Mouse (Mus musculus) olfactory bulb, adult 2 months (tissue): ENCODE measurements at regions not wholly inside any gene's neighbourhood (a gene's known extent, or its start where the extent isn't known, plus 50 kb on each side); places are given as distances from the start of the nearest gene placed in this dataset.

Source experiments
- H3K27ac ChIP-seq: fragments of 200-500 bp; 2 replicates; pipeline ENCODE4 v1.5.1; 2012; ENCODE audit warnings: low read depth, low read length; ENCODE audit not compliant: insufficient read depth
- H3K4me1 ChIP-seq: fragments of 200-500 bp; 2 replicates; pipeline ENCODE4 v1.6.1; 2012; ENCODE audit warnings: low read length; ENCODE audit not compliant: control insufficient read depth, insufficient read depth
- H3K4me3 ChIP-seq: fragments of 200-500 bp; 2 replicates; pipeline ENCODE4 v1.5.1; 2012; ENCODE audit warnings: mild to moderate bottlenecking, low read depth, low read length, moderate library complexity; ENCODE audit not compliant: insufficient read depth
- CTCF ChIP-seq: fragments of 200-500 bp; IDR thresholded peaks from 2 replicates; pipeline ENCODE4 v1.5.1; 2012; ENCODE audit warnings: low read depth, mild to moderate bottlenecking, low read length, moderate library complexity; ENCODE audit not compliant: insufficient read depth
- POLR2A ChIP-seq: fragments of 200-500 bp; IDR thresholded peaks from 2 replicates; pipeline ENCODE4 v1.6.1; 2012; ENCODE audit warnings: mild to moderate bottlenecking, low read depth, low read length, moderate library complexity; ENCODE audit not compliant: insufficient read depth
- WGBS: fragments of 180-500 bp; shearing (Covaris S2); methylation state at CpG from one replicate; pipeline ENCODE4 v1.1.7; 2018; 5-methylcytosine and 5-hydroxymethylcytosine counted together

DNA sequence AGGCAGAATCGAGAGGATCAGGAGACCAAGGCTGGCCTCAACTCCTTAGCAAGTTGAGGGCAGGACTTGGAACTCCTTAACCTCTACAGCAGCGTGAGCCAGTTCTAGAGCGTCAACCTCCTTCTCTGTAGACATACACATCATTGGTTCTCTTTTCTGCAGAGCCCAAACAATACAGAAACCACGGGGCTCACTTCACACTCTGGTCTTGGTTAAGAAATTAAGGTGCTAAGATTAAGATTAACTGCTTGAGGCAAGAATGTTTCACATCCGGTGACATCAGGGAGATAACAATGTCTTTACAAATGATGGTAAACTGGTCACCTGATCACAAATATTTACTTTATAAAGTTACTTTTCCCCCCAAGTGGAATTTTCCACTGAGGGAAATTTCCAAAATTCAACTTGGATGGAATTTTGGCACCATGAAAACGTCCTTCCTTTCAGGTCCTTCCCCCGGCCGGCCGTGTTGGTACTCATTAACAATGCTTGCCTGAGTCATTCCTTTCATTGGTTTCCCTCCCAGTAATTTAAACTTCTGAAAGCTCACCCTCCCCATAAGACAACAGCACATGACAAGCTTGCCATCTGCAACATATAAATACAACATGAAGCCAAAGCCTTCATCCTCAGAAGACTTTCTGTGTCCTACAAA is 77.3 kb upstream of the Kdm7a start:
- 60% methylated on average over 9 of the region's 9 CpGs for WGBS
- Histone ChIP-seq H3K4me3 (no peak overlapping the region), H3K27ac (no peak overlapping the region), H3K4me1 (0 out of 2 replicates have a peak, but pooled peaks cover 2% of the 10 kb centered on the region)
- TF ChIP-seq CTCF (no peak), POLR2A (no peak)

- no peak overlapping the region for H3K4me3 ChIP-seq
- H3K4me1 ChIP-seq: no peaks in the 10 kb centered on the region
- WGBS: 80% methylated on average over 6 of the region's 6 CpGs
- no peak for TF ChIP-seq CTCF
- no peak for TF ChIP-seq POLR2A
- no peak overlapping the region for H3K27ac ChIP-seq
These were observed 71.7 kb upstream of the Kdm7a start for GRCm38 (mm10) chr6:39278317-39278716.

DNA sequence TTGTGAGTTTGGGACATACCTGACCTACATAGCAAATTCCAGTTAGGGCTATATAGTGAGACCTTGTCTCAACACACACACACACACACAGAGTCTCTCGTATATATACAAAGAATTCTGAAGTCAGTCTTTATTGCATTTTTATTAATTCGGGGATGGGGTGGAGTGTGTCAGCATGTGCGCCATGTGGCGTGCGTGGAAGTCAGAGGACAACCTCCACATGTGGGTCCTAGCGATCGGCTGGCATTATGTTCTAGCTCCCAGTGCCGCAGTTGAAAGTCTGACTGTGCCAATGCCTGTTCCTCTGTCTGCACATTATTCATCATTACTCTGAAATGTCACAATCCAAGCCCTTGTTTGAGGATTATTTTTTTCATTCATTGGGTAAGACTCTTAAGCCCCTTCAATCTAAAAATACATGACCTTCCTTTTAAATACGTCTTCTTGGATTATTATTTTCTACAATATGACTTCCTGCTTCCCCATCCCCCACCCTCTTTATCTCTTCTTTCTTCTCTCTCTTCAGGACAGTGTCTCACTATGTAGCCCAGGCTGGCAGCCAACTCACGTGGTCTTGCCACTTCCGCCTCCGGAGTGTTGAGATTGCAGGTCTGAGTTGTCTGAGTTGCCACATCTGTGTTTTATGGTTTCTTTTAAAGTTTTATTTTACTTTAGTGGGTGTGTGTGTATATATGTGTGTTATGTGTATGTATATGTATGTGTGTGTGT is 68.3 kb upstream of the Kdm7a start:
- Histone ChIP-seq H3K4me1 (no peaks in the 10 kb centered on the region), H3K4me3 (no peak overlapping the region), H3K27ac (no peak overlapping the region)
- WGBS: 80% methylated on average over 12 of the region's 12 CpGs
- no peak for TF ChIP-seq CTCF
- TF ChIP-seq POLR2A: no peak

GRCm38 (mm10) chr6:39273427-39273826 is 66.8 kb upstream of the Kdm7a start:
- 94% methylated on average over 1 of the region's 1 CpGs for WGBS
- no peak overlapping the region for H3K27ac ChIP-seq
- TF ChIP-seq POLR2A (no peak), CTCF (no peak)

GRCm38 (mm10) chr6:39270457-39270856 is 63.9 kb upstream of the Kdm7a start:
- TF ChIP-seq CTCF (no peak), POLR2A (no peak)
- no peaks in the 10 kb centered on the region for H3K4me1 ChIP-seq
- WGBS: 84% methylated on average over 1 of the region's 1 CpGs
- no peak overlapping the region for H3K4me3 ChIP-seq
- no peak overlapping the region for H3K27ac ChIP-seq

More at GRCm38 (mm10) chr6:39273427-39273826, 66.8 kb upstream of the Kdm7a start:
- Histone ChIP-seq H3K4me3 (no peak overlapping the region), H3K4me1 (no peaks in the 10 kb centered on the region)

GRCm38 (mm10) chr6:39269706-39270105 is 63.1 kb upstream of the Kdm7a start:
- H3K4me1 ChIP-seq: no peaks in the 10 kb centered on the region
- no peak overlapping the region for H3K27ac ChIP-seq
- no peak overlapping the region for H3K4me3 ChIP-seq
- WGBS: 76% methylated on average over 5 of the region's 5 CpGs
- no peak for TF ChIP-seq CTCF
- no peak for TF ChIP-seq POLR2A

- Histone ChIP-seq H3K27ac (no peak overlapping the region), H3K4me1 (no peaks in the 10 kb centered on the region), H3K4me3 (no peak overlapping the region)
- 34% methylated on average over 8 of the region's 8 CpGs for WGBS
- no peak for TF ChIP-seq CTCF
- TF ChIP-seq POLR2A: no peak
These were observed 62.2 kb upstream of the Kdm7a start for GRCm38 (mm10) chr6:39268647-39269428.

DNA sequence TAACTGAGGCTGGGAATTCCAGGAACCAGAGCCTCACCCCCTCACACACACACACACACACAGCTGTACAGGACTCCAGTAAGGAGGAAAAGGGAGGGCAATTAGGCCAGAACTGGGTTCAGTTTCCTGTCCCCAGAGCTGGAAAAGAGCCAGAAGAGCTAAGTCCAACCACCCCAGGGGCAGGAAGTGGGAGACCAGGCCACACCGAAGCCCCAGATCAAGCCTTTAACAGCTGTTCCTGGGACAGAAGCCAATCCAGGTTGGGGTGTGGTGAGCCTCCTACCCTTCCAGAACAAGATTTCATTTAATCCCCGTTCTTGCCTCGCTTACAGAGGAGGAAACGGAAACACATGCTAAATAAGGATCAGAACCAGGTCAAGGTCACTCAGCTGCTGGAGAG is 58.1 kb upstream of the Kdm7a start:
- no peak overlapping the region for H3K4me3 ChIP-seq
- WGBS: 83% methylated on average over 4 of the region's 4 CpGs
- TF ChIP-seq CTCF (no peak), POLR2A (no peak)
- H3K4me1 ChIP-seq: no peaks in the 10 kb centered on the region
- no peak overlapping the region for H3K27ac ChIP-seq

GRCm38 (mm10) chr6:39263615-39264014 is 57.0 kb upstream of the Kdm7a start:
- Histone ChIP-seq H3K4me1 (no peaks in the 10 kb centered on the region), H3K27ac (no peak overlapping the region), H3K4me3 (no peak overlapping the region)
- TF ChIP-seq CTCF: no peak
- no peak for TF ChIP-seq POLR2A
- WGBS: 86% methylated on average over 8 of the region's 8 CpGs
